Mouse (Mus musculus) embryonic facial prominence, embryonic 13.5 days (tissue): ENCODE data around the gene Idh3a. TPM values are rescaled to one million over a fixed set of nuclear protein-coding genes. Genes with fewer than 3 reads are reported as not detected.

Experiments
- ATAC-seq: fragments of 200-750 bp; cut with Nextera tagmentation; 2 replicates; pipeline ENCODE4 v1.8.0; 2017; ENCODE audit warnings: low read depth; ENCODE audit not compliant: insufficient number of reproducible peaks, insufficient read depth, low FRiP score, low TSS enrichment
- H3K27ac ChIP-seq: fragments of 300-500 bp; sonication (generic); 2 replicates; pipeline ENCODE4 v1.5.1; 2015; ENCODE audit warnings: moderate library complexity, mild to moderate bottlenecking, inconsistent platforms
- H3K27me3 ChIP-seq: fragments of 300-500 bp; sonication (generic); 2 replicates; pipeline ENCODE4 v1.6.1; 2015; ENCODE audit warnings: mild to moderate bottlenecking, inconsistent platforms
- H3K36me3 ChIP-seq: fragments of 300-500 bp; sonication (generic); 2 replicates; pipeline ENCODE4 v1.6.1; 2015; ENCODE audit warnings: mild to moderate bottlenecking, inconsistent platforms
- H3K4me1 ChIP-seq: fragments of 300-500 bp; sonication (generic); 2 replicates; pipeline ENCODE4 v1.6.1; 2015; ENCODE audit warnings: inconsistent platforms
- H3K4me2 ChIP-seq: fragments of 300-500 bp; sonication (generic); 2 replicates; pipeline ENCODE4 v1.6.1; 2015; ENCODE audit warnings: moderate library complexity, mild to moderate bottlenecking, inconsistent platforms
- H3K4me3 ChIP-seq: fragments of 300-500 bp; sonication (generic); 2 replicates; pipeline ENCODE4 v1.5.1; 2015; ENCODE audit warnings: mild to moderate bottlenecking, inconsistent platforms
- H3K9ac ChIP-seq: fragments of 300-500 bp; sonication (generic); 2 replicates; pipeline ENCODE4 v1.6.1; 2015; ENCODE audit warnings: mild to moderate bottlenecking, inconsistent platforms
- H3K9me3 ChIP-seq: fragments of 300-500 bp; sonication (generic); 2 replicates; pipeline ENCODE4 v1.6.1; 2016; ENCODE audit warnings: inconsistent platforms
- WGBS: fragments of 180-500 bp; shearing (Covaris S2); methylation state at CpG from one replicate; pipeline ENCODE4 v1.1.7; 2015; ENCODE audit warnings: mixed read lengths; 5-methylcytosine and 5-hydroxymethylcytosine counted together
- polyA plus RNA-seq: library from polyadenylated mRNA; unstranded; fragments of >200 nt; fragmentation: Nextera tagmentation; extraction: Ambion mirVana; gene quantifications from 2 replicates; pipeline ENCODE4 v1.2.1, GENCODE M21; 2015

Gene Idh3a
- 103 and 110 TPM in 2 replicates for polyA plus RNA-seq

DNA sequence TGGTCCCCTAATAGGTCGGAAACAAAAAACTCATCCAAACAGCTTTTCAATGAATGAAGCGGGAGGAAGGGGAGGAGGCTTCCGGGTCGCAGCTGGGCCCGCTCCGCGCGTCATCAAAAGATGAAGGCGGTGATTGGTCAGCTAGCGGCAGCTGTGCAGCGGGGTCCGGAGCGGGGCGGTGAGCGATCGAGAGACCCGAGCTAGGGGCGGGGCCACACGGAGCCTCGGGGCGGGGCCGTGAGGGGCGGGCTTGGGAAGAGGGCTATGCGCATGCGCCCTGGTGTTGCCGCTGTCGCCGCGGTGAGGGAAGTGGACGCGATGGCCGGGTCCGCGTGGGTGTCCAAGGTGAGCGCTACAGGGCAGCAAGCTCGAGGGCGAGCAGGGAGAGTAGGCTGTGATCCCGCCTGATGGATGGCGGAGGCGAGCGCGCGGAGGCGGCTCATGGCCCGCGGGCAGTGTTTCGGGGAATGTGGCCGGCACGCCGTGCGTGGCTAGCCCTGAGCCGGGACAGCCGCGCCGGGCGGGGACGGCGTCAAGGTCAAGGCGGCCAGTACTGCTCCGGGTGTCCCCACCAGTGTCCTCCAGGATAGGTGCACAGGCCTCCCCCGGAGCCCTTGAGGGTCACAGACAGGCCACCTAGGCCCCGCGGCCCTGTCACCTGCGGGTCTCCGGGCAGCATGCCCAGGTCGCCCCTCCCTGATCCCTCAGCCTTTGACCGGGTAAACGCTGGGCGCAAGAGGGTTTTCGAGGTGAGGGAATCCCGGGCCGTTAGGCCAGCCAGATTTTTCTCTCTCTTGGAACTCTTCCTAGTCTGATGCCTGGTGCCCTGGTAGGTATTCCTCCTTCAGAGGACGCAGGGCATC is at the start of gene Idh3a:
TSS of gene Idh3a (plus strand) at position 136 of the 863 bp plus-strand sequence.
- Histone ChIP-seq H3K4me1 (peaks cover 13% of the 10 kb centered on the region), H3K4me3 (peak within 1 kb of the TSS; percentile 97), H3K9me3 (no peaks in the 10 kb centered on the region), H3K36me3 (peaks cover 8% of the 10 kb centered on the region; the same call in 1 of the 2 replicates), H3K27me3 (no peaks in the 10 kb centered on the region), H3K4me2 (peak within 1 kb of the TSS; percentile 91), H3K9ac (peak within 1 kb of the TSS; percentile 93), H3K27ac (0 out of 2 replicates have a peak within 1 kb of the TSS, but pooled peaks have one; percentile 28)
- WGBS = under 1% methylated on average over 73 of the region's 73 CpGs
- ATAC-seq = peak; percentile 96

DNA sequence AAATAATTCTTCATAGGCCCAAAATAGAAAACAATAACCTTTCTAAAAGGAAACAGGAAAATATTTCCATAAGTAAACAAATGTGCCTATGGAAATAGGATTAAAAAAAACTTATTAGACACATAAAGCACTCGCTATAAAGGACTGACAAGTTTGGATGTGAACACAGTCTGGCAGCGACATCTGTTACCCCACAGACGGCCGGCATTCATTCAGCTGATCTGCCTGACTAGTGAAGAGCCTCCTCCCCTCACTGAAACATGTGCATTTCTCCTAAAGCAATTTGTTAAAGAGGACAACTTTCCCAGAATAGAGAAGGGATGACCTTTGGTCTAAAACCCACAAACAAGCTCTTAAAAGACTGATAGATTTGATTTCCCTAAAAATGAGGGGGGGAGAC is 49.1 kb upstream of the Idh3a start:
- peaks cover 10% of the 10 kb centered on the region for H3K4me1 ChIP-seq
- H3K4me2 ChIP-seq = no peak overlapping the region
- no peaks in the 10 kb centered on the region for H3K36me3 ChIP-seq
- no peak for ATAC-seq
- WGBS = 37% methylated on average over 4 of the region's 4 CpGs
- H3K9me3 ChIP-seq = no peaks in the 10 kb centered on the region
- no peaks in the 10 kb centered on the region for H3K27me3 ChIP-seq
- H3K4me3 ChIP-seq = no peak overlapping the region
- no peak overlapping the region for H3K9ac ChIP-seq
- no peak overlapping the region for H3K27ac ChIP-seq

DNA sequence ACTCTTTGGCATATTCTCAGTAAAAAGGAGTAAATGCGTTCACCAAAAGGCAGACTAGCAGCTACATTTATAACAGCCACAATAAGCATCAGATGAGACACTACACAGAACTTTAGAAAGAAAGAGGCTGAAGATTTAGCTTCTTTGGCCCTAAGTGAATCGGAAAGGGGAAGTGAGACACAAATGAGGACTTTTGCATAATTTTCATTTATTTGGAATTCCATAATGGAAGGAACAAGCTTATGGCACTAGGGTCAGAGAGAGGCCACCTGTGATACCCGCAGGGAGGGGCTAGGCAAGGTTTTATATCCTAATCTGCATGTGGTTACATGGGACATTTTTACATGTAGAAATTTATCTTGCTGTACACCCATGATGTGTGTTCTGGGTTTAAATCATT is 48.7 kb upstream of the Idh3a start:
- 82% methylated on average over 3 of the region's 3 CpGs for WGBS
- no peak for ATAC-seq
- Histone ChIP-seq H3K9ac (no peak overlapping the region), H3K27me3 (no peaks in the 10 kb centered on the region), H3K4me2 (no peak overlapping the region), H3K4me1 (peaks cover 10% of the 10 kb centered on the region), H3K27ac (no peak overlapping the region), H3K4me3 (no peak overlapping the region), H3K36me3 (no peaks in the 10 kb centered on the region), H3K9me3 (no peaks in the 10 kb centered on the region)

DNA sequence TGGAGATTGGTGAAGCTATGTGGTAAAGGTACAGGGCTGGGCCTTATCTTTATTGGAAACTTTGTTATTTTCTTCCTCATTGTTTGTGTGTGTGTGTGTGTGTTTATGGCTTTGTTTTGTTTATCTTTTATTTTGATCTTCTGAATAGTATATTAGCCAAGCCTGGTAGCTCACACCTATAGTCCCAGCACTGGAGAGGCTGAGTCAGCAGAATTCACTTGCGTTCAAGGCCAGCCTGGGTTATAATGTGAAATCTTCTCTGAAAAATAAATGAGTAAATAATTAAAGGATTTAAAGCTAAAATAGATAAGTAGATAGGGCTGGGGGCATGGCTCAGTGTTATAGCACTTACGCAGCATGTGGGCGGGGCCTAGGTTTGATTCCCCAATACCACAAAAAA is 47.9 kb upstream of the Idh3a start:
- 95% methylated on average over 3 of the region's 3 CpGs for WGBS
- H3K9me3 ChIP-seq = no peaks in the 10 kb centered on the region
- no peak overlapping the region for H3K27ac ChIP-seq
- no peaks in the 10 kb centered on the region for H3K27me3 ChIP-seq
- H3K9ac ChIP-seq = no peak overlapping the region
- H3K36me3 ChIP-seq = no peaks in the 10 kb centered on the region
- no peak overlapping the region for H3K4me2 ChIP-seq
- peaks cover 10% of the 10 kb centered on the region for H3K4me1 ChIP-seq
- H3K4me3 ChIP-seq = no peak overlapping the region
- no peak for ATAC-seq

DNA sequence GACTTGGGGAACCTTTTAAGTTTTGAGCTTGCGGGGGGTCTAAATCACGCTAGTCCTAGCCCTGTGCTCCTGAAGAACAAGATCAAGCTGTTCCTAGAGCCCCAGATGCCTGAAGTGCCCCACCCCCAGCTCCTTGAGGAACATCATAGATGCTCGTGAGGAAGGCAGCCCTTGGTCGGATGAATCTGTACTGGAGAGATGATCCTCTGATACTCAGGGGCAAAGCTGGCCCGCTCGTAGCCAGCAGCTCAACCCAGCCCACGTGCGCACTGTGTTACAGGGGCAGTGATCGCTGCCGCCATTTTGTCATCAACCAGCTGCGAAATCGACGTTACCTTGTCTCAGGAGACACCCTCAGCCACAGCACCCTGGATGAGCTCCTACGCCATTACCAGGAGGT is 47.5 kb upstream of the Idh3a start, which contains the start of gene Sh2d7:
TSS of gene Sh2d7 (plus strand) at position 301 of the 400 bp plus-strand sequence.
- no peaks in the 10 kb centered on the region for H3K36me3 ChIP-seq
- 94% methylated on average over 14 of the region's 14 CpGs for WGBS
- no peak within 1 kb of the TSS for H3K27ac ChIP-seq
- H3K27me3 ChIP-seq = no peaks in the 10 kb centered on the region
- no peaks in the 10 kb centered on the region for H3K9me3 ChIP-seq
- H3K4me1 ChIP-seq = peaks cover 10% of the 10 kb centered on the region
- no peak within 1 kb of the TSS for H3K9ac ChIP-seq
- no peak within 1 kb of the TSS for H3K4me2 ChIP-seq
- H3K4me3 ChIP-seq = no peak within 1 kb of the TSS
- ATAC-seq = no peak

DNA sequence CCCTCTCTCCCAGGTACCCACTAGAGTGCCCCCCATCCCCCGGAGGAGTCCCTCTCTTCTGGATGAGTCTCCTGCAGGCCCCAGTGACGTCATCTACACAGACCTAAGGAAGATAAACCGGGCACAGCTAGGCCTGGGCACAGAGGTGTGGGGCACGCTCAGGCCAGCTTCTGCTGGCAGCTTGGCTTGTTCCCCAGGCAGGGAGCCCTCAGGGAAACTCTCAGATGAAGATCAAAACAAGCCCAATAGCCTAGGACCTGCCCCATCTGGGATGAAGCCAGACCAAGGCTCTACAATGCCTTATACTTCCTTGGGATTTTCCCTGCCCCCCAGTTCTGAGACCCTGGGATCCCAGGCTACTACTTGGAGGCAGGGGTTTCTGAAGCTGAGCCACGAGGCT is 45.3 kb upstream of the Idh3a start:
- no peak overlapping the region for H3K4me2 ChIP-seq
- 0 out of 2 replicates have a peak, but pooled peaks cover 3% of the 10 kb centered on the region for H3K36me3 ChIP-seq
- ATAC-seq = no peak
- no peak overlapping the region for H3K4me3 ChIP-seq
- H3K27me3 ChIP-seq = no peaks in the 10 kb centered on the region
- H3K9me3 ChIP-seq = no peaks in the 10 kb centered on the region
- 76% methylated on average over 5 of the region's 5 CpGs for WGBS
- no peak overlapping the region for H3K27ac ChIP-seq
- no peak overlapping the region for H3K9ac ChIP-seq
- H3K4me1 ChIP-seq = no peaks in the 10 kb centered on the region

DNA sequence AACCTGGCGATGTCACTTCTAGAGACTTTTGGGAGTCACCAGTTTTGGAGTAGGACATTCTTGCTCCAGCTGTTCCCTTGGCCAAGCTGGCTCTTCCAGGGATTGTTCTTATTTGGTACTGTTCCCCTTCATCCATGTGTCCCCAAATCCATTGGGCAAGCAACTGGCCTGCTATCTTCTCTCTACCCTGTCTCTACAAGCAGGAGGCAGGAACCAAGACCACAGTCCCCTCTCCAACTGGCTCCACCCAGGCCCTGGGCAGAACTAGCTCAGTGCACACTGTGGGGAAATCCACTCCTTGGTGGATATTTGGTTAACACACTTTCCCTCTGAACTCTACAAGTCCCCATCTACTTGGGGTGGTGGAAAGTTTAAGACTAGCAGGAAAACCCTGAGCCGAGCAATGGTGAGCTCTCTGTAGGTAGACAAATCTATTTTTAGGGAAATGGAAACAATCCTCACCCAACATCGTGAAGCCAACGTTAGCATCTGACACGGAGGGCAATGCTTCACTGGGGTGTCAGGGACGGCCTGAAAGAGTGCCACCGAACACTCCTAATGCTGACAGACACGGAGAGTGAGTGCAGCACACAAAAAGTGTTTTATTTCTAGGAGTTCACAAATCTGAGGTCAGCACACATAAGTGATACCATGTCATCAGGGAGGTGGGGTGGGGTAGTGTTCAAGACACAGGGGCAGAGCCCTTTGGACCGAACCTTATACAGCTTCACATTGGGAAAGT is 41.8 kb upstream of the Idh3a start:
- H3K4me2 ChIP-seq = no peak overlapping the region
- no peak for ATAC-seq
- no peaks in the 10 kb centered on the region for H3K4me1 ChIP-seq
- no peak overlapping the region for H3K27ac ChIP-seq
- H3K4me3 ChIP-seq = no peak overlapping the region
- H3K9me3 ChIP-seq = no peaks in the 10 kb centered on the region
- 75% methylated on average over 9 of the region's 9 CpGs for WGBS
- no peak overlapping the region for H3K9ac ChIP-seq
- no peaks in the 10 kb centered on the region for H3K27me3 ChIP-seq
- peaks cover 13% of the 10 kb centered on the region for H3K36me3 ChIP-seq

DNA sequence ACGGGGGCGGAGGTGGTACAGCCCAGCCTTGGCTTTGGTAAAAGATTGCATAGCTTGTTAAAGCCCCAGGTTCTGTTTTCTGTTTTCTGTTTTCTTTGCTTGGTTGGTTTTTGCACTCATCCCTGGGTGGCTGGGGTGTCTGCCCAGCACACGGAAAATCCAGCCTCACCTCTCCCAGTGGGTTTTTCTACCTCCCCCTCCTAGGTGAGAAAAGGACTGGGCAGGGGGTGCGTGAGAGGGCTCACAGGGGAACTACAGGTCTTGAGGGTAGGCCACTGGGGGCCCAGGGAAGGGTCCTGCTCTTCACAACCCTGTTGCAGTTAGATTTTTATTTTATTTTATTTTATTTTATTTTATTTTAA is 41.2 kb upstream of the Idh3a start:
- 79% methylated on average over 4 of the region's 4 CpGs for WGBS
- H3K9me3 ChIP-seq = no peaks in the 10 kb centered on the region
- H3K4me1 ChIP-seq = no peaks in the 10 kb centered on the region
- peaks cover 15% of the 10 kb centered on the region for H3K36me3 ChIP-seq
- H3K4me3 ChIP-seq = no peak overlapping the region
- no peaks in the 10 kb centered on the region for H3K27me3 ChIP-seq
- no peak overlapping the region for H3K27ac ChIP-seq
- no peak for ATAC-seq
- H3K9ac ChIP-seq = no peak overlapping the region
- H3K4me2 ChIP-seq = no peak overlapping the region

DNA sequence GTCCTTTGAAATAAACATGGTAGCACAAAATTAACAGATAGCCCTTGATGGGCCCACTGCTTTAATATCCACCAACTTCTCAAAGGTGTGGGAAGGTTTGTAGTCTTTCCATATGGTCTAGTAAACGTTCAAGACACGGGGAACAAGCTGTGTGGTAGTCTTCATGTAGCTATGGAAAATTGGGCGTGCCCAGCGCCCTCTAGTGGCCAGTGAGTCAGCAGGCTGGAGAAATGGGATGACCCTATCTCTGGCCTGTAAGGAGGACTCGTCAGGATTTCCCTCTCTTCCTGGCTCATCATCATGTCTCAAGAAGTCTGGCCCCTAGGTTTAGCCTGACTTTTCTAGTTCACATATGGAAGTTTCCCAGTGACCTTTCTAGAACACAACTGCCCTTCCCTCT is 38.6 kb upstream of the Idh3a start:
- no peak overlapping the region for H3K9ac ChIP-seq
- H3K4me3 ChIP-seq = no peak overlapping the region
- H3K27me3 ChIP-seq = no peaks in the 10 kb centered on the region
- H3K36me3 ChIP-seq = peaks cover 15% of the 10 kb centered on the region
- ATAC-seq = no peak
- no peaks in the 10 kb centered on the region for H3K9me3 ChIP-seq
- H3K4me2 ChIP-seq = no peak overlapping the region
- no peaks in the 10 kb centered on the region for H3K4me1 ChIP-seq
- no peak overlapping the region for H3K27ac ChIP-seq
- WGBS = 23% methylated on average over 5 of the region's 5 CpGs

DNA sequence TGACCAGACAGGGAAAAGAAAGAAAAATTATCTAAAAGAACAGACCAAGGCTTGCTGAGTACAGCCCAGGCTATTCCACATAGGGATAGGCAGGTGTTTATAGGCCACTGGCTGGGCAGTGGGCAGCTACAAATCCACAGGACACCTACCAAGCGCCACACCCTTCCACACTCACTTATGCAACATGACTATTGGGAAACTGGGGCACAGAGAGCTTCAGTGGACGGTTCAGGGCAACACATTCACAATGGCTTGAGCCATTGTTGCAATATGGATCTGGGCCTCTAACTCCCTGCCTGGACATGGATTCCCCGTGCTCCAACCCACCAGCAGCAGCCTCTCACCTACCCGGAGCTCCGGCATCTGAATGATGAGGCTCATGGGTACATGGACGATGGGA is 36.7 kb upstream of the Idh3a start:
- H3K27ac ChIP-seq = no peak overlapping the region
- no peak for ATAC-seq
- peaks cover 15% of the 10 kb centered on the region for H3K36me3 ChIP-seq
- H3K9me3 ChIP-seq = no peaks in the 10 kb centered on the region
- H3K9ac ChIP-seq = no peak overlapping the region
- H3K4me1 ChIP-seq = no peaks in the 10 kb centered on the region
- 91% methylated on average over 6 of the region's 6 CpGs for WGBS
- H3K4me3 ChIP-seq = no peak overlapping the region
- H3K27me3 ChIP-seq = no peaks in the 10 kb centered on the region
- no peak overlapping the region for H3K4me2 ChIP-seq

DNA sequence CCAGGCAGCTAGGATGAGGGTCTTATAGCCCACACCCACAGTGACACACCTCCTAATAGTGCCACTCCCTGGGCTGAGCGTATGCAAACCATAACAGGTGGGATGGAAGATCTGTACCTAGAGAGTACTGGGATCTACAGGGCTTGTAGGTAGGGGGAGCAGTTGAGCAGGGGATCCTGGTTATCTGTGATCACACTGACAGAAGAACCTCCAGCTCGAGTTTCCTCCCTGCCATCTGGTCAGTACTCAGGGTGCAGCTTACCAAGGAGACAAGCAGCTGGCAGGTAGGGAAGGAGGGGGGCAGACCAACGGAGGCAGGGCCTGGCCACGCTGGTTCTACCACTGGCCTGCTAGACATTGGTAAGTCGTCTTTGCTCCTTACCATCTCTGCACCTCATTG is 33.7 kb upstream of the Idh3a start:
- no peaks in the 10 kb centered on the region for H3K4me1 ChIP-seq
- H3K27ac ChIP-seq = no peak overlapping the region
- no peak for ATAC-seq
- H3K9me3 ChIP-seq = no peaks in the 10 kb centered on the region
- H3K4me2 ChIP-seq = no peak overlapping the region
- H3K9ac ChIP-seq = no peak overlapping the region; the same call in 1 of the 2 replicates
- 18% methylated on average over 5 of the region's 5 CpGs for WGBS
- no peak overlapping the region for H3K4me3 ChIP-seq
- no peaks in the 10 kb centered on the region for H3K27me3 ChIP-seq
- peaks cover 4% of the 10 kb centered on the region for H3K36me3 ChIP-seq

DNA sequence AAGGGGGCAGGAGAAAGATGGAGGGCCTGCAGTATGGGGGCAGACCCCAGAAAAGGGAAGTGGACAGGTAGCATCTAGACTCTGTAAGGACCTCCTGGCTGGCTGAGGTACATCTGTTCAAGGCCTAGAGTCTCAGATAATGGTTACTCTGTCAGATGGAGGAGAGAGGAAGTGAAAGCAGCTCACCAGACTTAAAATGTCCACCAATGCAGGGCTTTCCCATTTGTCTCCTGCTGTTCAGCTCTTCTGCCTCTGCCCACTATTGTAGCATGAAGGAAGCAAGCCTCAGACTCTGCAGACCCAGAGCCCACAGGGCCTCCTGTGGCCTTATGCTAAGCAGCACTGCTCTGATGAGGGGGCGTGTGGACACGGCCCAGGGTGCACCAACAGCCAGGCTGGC is 31.1 kb upstream of the Idh3a start:
- Histone ChIP-seq H3K9me3 (no peaks in the 10 kb centered on the region), H3K4me1 (peaks cover 12% of the 10 kb centered on the region), H3K4me3 (no peak overlapping the region), H3K36me3 (no peaks in the 10 kb centered on the region), H3K4me2 (no peak overlapping the region), H3K9ac (no peak overlapping the region), H3K27ac (no peak overlapping the region), H3K27me3 (no peaks in the 10 kb centered on the region)
- ATAC-seq = no peak
- WGBS = 66% methylated on average over 2 of the region's 2 CpGs
